Mouse (Mus musculus) B cell, adult 2 months (primary cell): Measurements from ENCODE around the gene Lsp1.
A peak's percentile ranks its signal among the peaks of the same experiment; 100 is the strongest.

Experiments used
- DNase-seq, 2 experiments: peaks; one replicate each; pipeline ENCODE4 v3.0.0; 2022

Lsp1 gene

GRCm38 (mm10) chr7:142460636-142461077, at the start of gene Lsp1:
TSS of gene Lsp1 (plus strand) at chr7:142460809.
- DNase-seq, result peak; percentile 67 to 68

GRCm38 (mm10) chr7:142413285-142413684, 47.3 kb upstream of the Lsp1 start:
- DNase-seq, result no peak

- no peak for DNase-seq
These were observed 45.3 kb upstream of the Lsp1 start for GRCm38 (mm10) chr7:142415314-142415713.

GRCm38 (mm10) chr7:142416225-142416624, 44.4 kb upstream of the Lsp1 start:
- no peak for DNase-seq

GRCm38 (mm10) chr7:142418027-142418426, 42.6 kb upstream of the Lsp1 start:
- no peak for DNase-seq

- no peak for DNase-seq
These were observed 41.9 kb upstream of the Lsp1 start for GRCm38 (mm10) chr7:142418679-142419078.

GRCm38 (mm10) chr7:142419887-142420286, 40.7 kb upstream of the Lsp1 start:
- no peak for DNase-seq

- no peak for DNase-seq
These were observed 38.8 kb upstream of the Lsp1 start for GRCm38 (mm10) chr7:142421826-142422225.

GRCm38 (mm10) chr7:142425641-142426213, 34.9 kb upstream of the Lsp1 start:
- DNase-seq, result no peak

GRCm38 (mm10) chr7:142428213-142428612, 32.4 kb upstream of the Lsp1 start:
- DNase-seq, result peak; percentile 32 to 41

- DNase-seq, result no peak
These were observed 30.4 kb upstream of the Lsp1 start for GRCm38 (mm10) chr7:142430160-142430678.

GRCm38 (mm10) chr7:142431106-142431505, 29.5 kb upstream of the Lsp1 start:
- no peak for DNase-seq

GRCm38 (mm10) chr7:142433623-142434022, 27.0 kb upstream of the Lsp1 start:
- no peak for DNase-seq

- DNase-seq, result no peak
These were observed 26.3 kb upstream of the Lsp1 start, which contains the start of gene Syt8 for GRCm38 (mm10) chr7:142434137-142434865. TSS of gene Syt8 (plus strand) at chr7:142434850.

- peak; percentile 70 to 72 for DNase-seq
These were observed 25.1 kb upstream of the Lsp1 start for GRCm38 (mm10) chr7:142435524-142435923.

- DNase-seq, result no peak
These were observed 23.3 kb upstream of the Lsp1 start for GRCm38 (mm10) chr7:142437324-142437723.

- no peak for DNase-seq
These were observed 20.6 kb upstream of the Lsp1 start for GRCm38 (mm10) chr7:142439966-142440365.

GRCm38 (mm10) chr7:142440657-142441114, 19.9 kb upstream of the Lsp1 start:
- DNase-seq, result peak; percentile 73 to 75

GRCm38 (mm10) chr7:142441585-142441984, 19.0 kb upstream of the Lsp1 start, which contains the start of gene Tnni2:
TSS of gene Tnni2 (plus strand) at chr7:142441808.
- no peak for DNase-seq

GRCm38 (mm10) chr7:142442081-142442907, 18.3 kb upstream of the Lsp1 start:
- DNase-seq, result peak; percentile 75 to 79

- DNase-seq, result no peak
These were observed 17.6 kb upstream of the Lsp1 start for GRCm38 (mm10) chr7:142442908-142443420.

- DNase-seq, result peak; percentile 30 to 45
These were observed 17.1 kb upstream of the Lsp1 start for GRCm38 (mm10) chr7:142443474-142443873.

GRCm38 (mm10) chr7:142444171-142444570, 16.4 kb upstream of the Lsp1 start:
- no peak for DNase-seq
